Mouse (Mus musculus): ENCODE data around the gene Coq9. TPM values are rescaled to one million over a fixed set of nuclear protein-coding genes. Genes with fewer than 3 reads are reported as not detected.
"Not testable (repeated sequence)": the region's sequence is repeated elsewhere in the genome, so short reads cannot be mapped to it uniquely, and the experiment has no call there.

Coq9 gene
- polyA plus RNA-seq, 1 experiment: 21.8 TPM

DNA sequence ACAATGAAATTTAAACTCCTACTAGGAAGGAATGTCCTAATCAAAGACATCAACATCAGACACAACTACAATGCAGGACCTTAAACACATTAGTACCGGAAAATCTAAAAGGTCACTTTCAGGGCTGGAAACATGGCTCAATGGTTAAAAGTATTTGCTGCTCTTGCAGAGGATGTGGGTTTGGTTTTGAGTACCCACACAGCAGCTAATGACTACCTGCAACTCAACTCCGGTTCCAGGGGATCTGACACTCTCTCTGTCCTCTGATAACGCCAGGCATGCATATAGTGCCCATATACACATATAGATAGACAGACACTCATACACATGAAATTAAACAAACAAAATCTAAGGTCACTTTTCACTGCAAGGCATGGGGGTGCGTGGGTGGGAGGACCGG, 11.9 kb upstream of the Coq9 start:
- TF ChIP-seq POLR2A (IDR thresholded peaks at IDR 0.05; ENCODE audit: borderline replicate concordance, control insufficient read depth, low read depth, low read length): no peak
- no peak for TF ChIP-seq CTCF (IDR thresholded peaks at IDR 0.05; ENCODE audit: control insufficient read depth, insufficient read depth, low read length)
- Histone ChIP-seq H3K4me3 (replicated peaks; ENCODE audit: control insufficient read depth, low read depth, low read length) (no peak overlapping the region), H3K4me1 (ENCODE audit: control insufficient read depth, insufficient read depth, low read length) (no peaks in the 10 kb centered on the region), H3K27ac (ENCODE audit: control insufficient read depth, insufficient read depth, low read depth, low read length, poor library complexity) (no peak overlapping the region)
- 89% methylated on average over 5 of the region's 5 CpGs for WGBS

DNA sequence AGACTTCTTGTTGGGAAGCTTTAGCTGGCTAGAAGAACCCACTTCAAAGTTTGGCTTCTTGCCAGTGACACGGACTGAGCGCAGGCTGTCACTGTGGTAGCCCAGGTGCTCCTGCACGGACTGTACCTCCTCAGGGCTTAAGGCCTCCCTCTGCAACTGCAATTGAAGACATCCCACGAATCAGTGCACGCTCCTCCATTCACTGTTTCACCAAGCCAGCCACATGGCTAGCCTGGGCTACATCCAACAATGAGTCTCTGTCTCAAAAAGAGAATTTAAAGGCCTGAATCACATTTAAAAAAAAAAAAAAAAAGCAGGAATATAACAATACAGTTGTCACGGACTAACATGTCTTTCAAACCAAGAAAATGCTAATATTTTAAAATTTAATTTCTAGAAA, 9.8 kb upstream of the Coq9 start:
- TF ChIP-seq CTCF (IDR thresholded peaks at IDR 0.05; ENCODE audit: control insufficient read depth, insufficient read depth, low read length) (no peak), POLR2A (IDR thresholded peaks at IDR 0.05; ENCODE audit: borderline replicate concordance, control insufficient read depth, low read depth, low read length) (no peak)
- no peaks in the 10 kb centered on the region for H3K4me1 ChIP-seq (ENCODE audit: control insufficient read depth, insufficient read depth, low read length)
- H3K27ac ChIP-seq (ENCODE audit: control insufficient read depth, insufficient read depth, low read depth, low read length, poor library complexity): no peak overlapping the region
- 80% methylated on average over 6 of the region's 6 CpGs for WGBS
- no peak overlapping the region for H3K4me3 ChIP-seq (replicated peaks; ENCODE audit: control insufficient read depth, low read depth, low read length)

DNA sequence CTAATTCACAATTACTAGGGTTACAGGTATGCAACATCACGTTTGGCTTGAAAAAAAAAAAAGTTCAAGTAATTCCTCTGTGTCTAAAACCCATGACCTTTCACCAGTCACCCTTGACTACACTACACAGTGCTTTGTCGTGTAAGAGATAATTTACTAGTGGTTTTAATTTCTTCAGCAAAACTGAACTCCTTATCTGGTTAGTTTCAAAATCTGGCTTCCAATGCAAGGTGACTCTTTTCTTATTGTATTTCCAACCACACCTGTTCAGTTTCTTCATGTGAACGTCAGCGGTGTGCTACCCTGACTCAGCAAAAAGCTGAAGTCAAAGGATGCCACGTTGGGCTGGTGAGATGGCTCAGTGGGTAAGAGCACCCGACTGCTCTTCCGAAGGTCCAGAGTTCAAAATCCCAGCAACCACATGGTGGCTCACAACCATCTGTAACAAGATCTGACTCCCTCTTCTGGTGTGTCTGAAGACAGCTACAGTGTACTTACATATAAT, 4.2 kb upstream of the Coq9 start:
- WGBS: 58% methylated on average over 7 of the region's 7 CpGs
- H3K4me1 ChIP-seq (ENCODE audit: control insufficient read depth, insufficient read depth, low read length); H3K27ac ChIP-seq (ENCODE audit: control insufficient read depth, insufficient read depth, low read depth, low read length, poor library complexity); H3K4me3 ChIP-seq (replicated peaks; ENCODE audit: control insufficient read depth, low read depth, low read length): not testable (repeated sequence)

DNA sequence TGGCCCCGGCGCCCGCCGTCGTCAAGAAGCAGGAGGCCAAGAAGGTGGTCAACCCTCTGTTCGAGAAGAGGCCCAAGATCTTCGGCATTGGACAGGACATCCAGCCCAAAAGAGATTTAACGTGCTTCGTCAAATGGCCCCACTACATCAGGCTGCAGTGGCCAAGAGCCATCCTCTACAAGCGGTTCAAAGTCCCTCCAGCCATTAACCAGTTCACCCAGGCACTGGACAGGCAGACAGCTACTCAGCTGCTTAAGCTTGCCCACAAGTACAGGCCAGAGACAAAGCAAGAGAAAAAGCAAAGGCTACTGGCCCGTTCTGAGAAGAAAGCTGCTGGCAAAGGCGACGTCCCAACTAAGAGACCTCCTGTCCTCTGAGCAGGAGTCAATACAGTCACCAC, 2.4 kb upstream of the Coq9 start:
- H3K27ac ChIP-seq (ENCODE audit: control insufficient read depth, insufficient read depth, low read depth, low read length, poor library complexity); H3K4me1 ChIP-seq (ENCODE audit: control insufficient read depth, insufficient read depth, low read length); H3K4me3 ChIP-seq (replicated peaks; ENCODE audit: control insufficient read depth, low read depth, low read length): not testable (repeated sequence)
- WGBS: 82% methylated on average over 13 of the region's 13 CpGs

DNA sequence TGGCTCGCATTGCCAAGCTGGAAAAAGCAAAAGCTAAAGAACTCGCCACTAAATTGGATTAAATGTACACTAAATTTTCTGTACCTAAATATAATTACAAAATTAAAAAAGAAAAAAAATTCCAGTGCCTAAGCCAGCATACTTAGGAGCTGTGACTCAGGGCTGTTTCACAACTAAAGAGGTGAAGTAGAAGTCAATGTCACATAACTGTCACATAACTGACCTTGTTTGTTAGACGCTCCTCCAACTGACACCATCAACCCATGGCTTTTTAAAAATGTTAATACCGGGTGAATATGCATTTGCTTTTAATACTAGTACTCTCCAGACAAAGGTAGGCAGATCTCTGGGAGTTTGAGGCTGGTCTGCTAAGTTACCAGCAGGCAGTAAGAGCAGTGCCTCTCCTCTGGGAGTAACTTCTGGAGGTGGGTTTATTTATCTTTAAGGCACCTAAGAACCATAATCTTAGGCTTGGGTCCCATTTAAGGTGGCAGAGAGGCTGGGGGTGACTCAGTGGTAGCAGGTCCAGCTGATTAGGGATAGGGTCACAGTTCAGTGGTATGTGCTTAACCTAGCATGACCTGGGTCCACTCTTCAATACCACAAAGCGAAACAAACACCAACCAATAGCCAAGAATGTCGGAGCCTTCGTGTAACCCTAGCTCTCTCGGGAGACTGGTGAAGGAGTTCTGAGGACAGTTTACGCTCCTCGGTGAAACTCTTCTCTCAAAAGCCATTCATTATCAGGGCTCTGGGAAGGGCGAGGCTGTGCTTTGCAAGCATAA, 1.5 kb upstream of the Coq9 start:
- H3K27ac ChIP-seq (ENCODE audit: control insufficient read depth, insufficient read depth, low read depth, low read length, poor library complexity): no peak overlapping the region
- TF ChIP-seq CTCF (IDR thresholded peaks at IDR 0.05; ENCODE audit: control insufficient read depth, insufficient read depth, low read length) (no peak), POLR2A (IDR thresholded peaks at IDR 0.05; ENCODE audit: borderline replicate concordance, control insufficient read depth, low read depth, low read length) (no peak)
- 57% methylated on average over 11 of the region's 11 CpGs for WGBS
- H3K4me3 ChIP-seq (replicated peaks; ENCODE audit: control insufficient read depth, low read depth, low read length): peak overlapping the region; percentile 11
- peaks cover 1% of the 10 kb centered on the region; the same call in 1 of the 2 replicates for H3K4me1 ChIP-seq (ENCODE audit: control insufficient read depth, insufficient read depth, low read length)

DNA sequence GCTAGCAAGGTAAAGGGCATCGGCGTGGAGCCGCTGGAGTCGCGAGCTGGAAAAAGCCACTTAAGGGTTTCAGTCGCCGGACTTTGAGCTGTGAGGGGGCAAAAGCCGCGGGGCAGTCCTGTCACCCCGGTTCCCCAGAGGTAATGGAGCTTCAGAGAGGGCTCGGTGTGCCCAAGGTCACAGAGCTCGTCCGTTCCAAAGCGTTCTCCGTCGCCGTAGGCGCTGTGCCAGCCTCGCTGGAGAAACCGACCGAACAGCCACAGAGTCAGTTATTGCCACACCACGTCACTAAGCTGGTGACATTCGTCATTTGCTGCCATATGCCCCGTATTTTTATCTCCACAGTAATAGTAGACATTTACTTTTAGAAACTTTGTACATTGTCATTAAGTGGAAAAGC, 479 bp downstream of the Coq9 start:
- peak overlapping the region; percentile 91 for H3K27ac ChIP-seq (ENCODE audit: control insufficient read depth, insufficient read depth, low read depth, low read length, poor library complexity)
- no peak for TF ChIP-seq CTCF (IDR thresholded peaks at IDR 0.05; ENCODE audit: control insufficient read depth, insufficient read depth, low read length)
- peak; percentile 57; the same call in 1 of the 2 replicates for TF ChIP-seq POLR2A (IDR thresholded peaks at IDR 0.05; ENCODE audit: borderline replicate concordance, control insufficient read depth, low read depth, low read length)
- H3K4me3 ChIP-seq (replicated peaks; ENCODE audit: control insufficient read depth, low read depth, low read length): peak overlapping the region; percentile 83
- peaks cover 1% of the 10 kb centered on the region; the same call in 1 of the 2 replicates for H3K4me1 ChIP-seq (ENCODE audit: control insufficient read depth, insufficient read depth, low read length)
- under 1% methylated on average over 24 of the region's 24 CpGs for WGBS

DNA sequence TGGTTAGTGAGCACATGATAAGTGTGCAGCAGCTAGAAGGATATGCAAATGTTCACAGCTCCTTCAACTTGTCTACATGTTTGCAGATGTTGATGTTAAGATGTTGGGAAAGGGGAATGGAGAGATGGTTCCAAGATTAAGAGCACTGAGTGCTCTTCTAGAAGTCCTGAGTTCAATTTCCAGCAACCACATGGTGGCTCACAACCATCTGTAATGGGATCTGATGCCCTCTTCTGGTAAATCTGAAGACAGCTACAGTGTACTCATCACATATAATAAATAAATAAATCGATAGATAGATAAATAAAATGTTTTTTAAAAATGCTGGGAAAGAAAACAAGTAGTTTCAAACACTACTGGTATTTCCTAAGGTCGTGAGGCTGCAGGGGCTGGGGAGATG, 3.1 kb downstream of the Coq9 start:
- Histone ChIP-seq H3K4me1 (ENCODE audit: control insufficient read depth, insufficient read depth, low read length) (peaks cover 1% of the 10 kb centered on the region; the same call in 1 of the 2 replicates), H3K27ac (ENCODE audit: control insufficient read depth, insufficient read depth, low read depth, low read length, poor library complexity) (no peak overlapping the region), H3K4me3 (replicated peaks; ENCODE audit: control insufficient read depth, low read depth, low read length) (no peak overlapping the region)
- WGBS: 76% methylated on average over 2 of the region's 2 CpGs
- no peak for TF ChIP-seq CTCF (IDR thresholded peaks at IDR 0.05; ENCODE audit: control insufficient read depth, insufficient read depth, low read length)
- TF ChIP-seq POLR2A (IDR thresholded peaks at IDR 0.05; ENCODE audit: borderline replicate concordance, control insufficient read depth, low read depth, low read length): no peak

DNA sequence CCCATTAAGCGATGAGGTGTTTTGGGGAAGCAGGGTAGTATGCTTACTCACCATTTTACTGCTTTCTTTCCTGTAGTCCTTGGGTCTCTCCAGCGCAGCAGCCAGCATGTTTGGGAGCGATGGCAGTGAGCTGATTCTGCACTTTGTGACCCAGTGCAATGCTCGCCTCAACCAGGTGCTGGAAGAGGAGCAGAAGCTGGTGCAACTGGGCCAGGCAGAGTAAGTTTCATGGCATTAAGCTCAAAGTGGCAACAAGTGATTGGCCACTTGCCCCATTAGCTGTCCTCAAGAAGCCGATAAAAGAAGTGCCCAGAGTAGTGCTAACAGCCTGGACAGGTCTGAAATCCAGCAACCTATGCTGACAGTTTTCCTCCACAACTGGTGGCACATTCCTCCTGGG, 11.9 kb downstream of the Coq9 start:
- Histone ChIP-seq H3K4me1 (ENCODE audit: control insufficient read depth, insufficient read depth, low read length) (no peaks in the 10 kb centered on the region), H3K27ac (ENCODE audit: control insufficient read depth, insufficient read depth, low read depth, low read length, poor library complexity) (no peak overlapping the region), H3K4me3 (replicated peaks; ENCODE audit: control insufficient read depth, low read depth, low read length) (no peak overlapping the region)
- 91% methylated on average over 5 of the region's 5 CpGs for WGBS
- no peak for TF ChIP-seq CTCF (IDR thresholded peaks at IDR 0.05; ENCODE audit: control insufficient read depth, insufficient read depth, low read length)
- TF ChIP-seq POLR2A (IDR thresholded peaks at IDR 0.05; ENCODE audit: borderline replicate concordance, control insufficient read depth, low read depth, low read length): no peak

DNA sequence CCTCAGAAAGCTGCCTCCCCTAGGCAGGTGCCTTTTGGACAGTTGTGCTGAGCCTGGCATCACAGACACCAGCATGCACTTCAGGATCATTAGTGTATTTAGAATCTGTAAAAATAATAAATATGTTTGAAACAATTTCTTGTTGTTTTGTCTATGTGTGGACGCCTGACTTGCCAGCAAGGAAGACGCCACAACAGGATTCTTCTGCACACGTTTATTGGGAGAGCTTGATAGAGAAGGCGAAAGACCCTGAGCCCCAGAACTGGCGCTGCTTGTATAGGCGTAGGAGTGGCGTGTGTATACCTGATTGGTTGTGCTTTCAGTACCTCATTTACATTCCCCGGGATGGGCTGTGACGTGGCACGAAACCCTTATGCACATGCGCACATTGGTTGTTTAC, 16.6 kb downstream of the Coq9 start:
- not testable (repeated sequence) for H3K27ac ChIP-seq (ENCODE audit: control insufficient read depth, insufficient read depth, low read depth, low read length, poor library complexity); H3K4me3 ChIP-seq (replicated peaks; ENCODE audit: control insufficient read depth, low read depth, low read length); H3K4me1 ChIP-seq (ENCODE audit: control insufficient read depth, insufficient read depth, low read length)
- 87% methylated on average over 11 of the region's 11 CpGs for WGBS

All from bone marrow, adult 2 months (tissue).